Mouse (Mus musculus): ENCODE measurements around the gene Eef2.
A peak's percentile ranks its signal among the peaks of the same experiment; 100 is the strongest.
"Not testable (repeated sequence)": the region's sequence is repeated elsewhere in the genome, so short reads cannot be mapped to it uniquely, and the experiment has no call there.

The Eef2 gene

GRCm38 (mm10) chr10:81180946-81181345 is 4.5 kb downstream of the Eef2 start:
- DNase-seq (ENCODE audit: low spot score): no peak

- DNase-seq (ENCODE audit: low spot score): not testable (repeated sequence)
Observed at GRCm38 (mm10) chr10:81181860-81182259, 5.4 kb downstream of the Eef2 start.

GRCm38 (mm10) chr10:81182336-81183333 is 6.2 kb downstream of the Eef2 start, which contains the start of gene Dapk3:
TSS of gene Dapk3 (plus strand) at chr10:81183005.
- peak; percentile 98 for DNase-seq (ENCODE audit: low spot score)

GRCm38 (mm10) chr10:81183805-81184204 is 7.4 kb downstream of the Eef2 start, which contains the start of gene 4930442H23Rik:
TSS of gene 4930442H23Rik (minus strand) at chr10:81183849.
- no peak for DNase-seq (ENCODE audit: low spot score)

GRCm38 (mm10) chr10:81184765-81185164 is 8.3 kb downstream of the Eef2 start:
- no peak for DNase-seq (ENCODE audit: low spot score)

- DNase-seq (ENCODE audit: low spot score): no peak
Observed at GRCm38 (mm10) chr10:81187161-81187560, 10.7 kb downstream of the Eef2 start.

GRCm38 (mm10) chr10:81189821-81190220 is 13.4 kb downstream of the Eef2 start:
- no peak for DNase-seq (ENCODE audit: low spot score)

- no peak for DNase-seq (ENCODE audit: low spot score)
Observed at GRCm38 (mm10) chr10:81190236-81190911, 13.9 kb downstream of the Eef2 start.

- DNase-seq (ENCODE audit: low spot score): no peak
Observed at GRCm38 (mm10) chr10:81190912-81191321, 14.5 kb downstream of the Eef2 start.

- DNase-seq (ENCODE audit: low spot score): no peak
Observed at GRCm38 (mm10) chr10:81191342-81191982, 15.0 kb downstream of the Eef2 start.

- peak; percentile 89 for DNase-seq (ENCODE audit: low spot score)
Observed at GRCm38 (mm10) chr10:81192270-81192967, 16.0 kb downstream of the Eef2 start.

- no peak for DNase-seq (ENCODE audit: low spot score)
Observed at GRCm38 (mm10) chr10:81192968-81193501, 16.6 kb downstream of the Eef2 start.

GRCm38 (mm10) chr10:81193991-81194774 is 17.8 kb downstream of the Eef2 start:
- DNase-seq (ENCODE audit: low spot score): no peak

- DNase-seq (ENCODE audit: low spot score): no peak
Observed at GRCm38 (mm10) chr10:81195300-81195699, 18.9 kb downstream of the Eef2 start.

GRCm38 (mm10) chr10:81196470-81197065 is 20.1 kb downstream of the Eef2 start:
- no peak for DNase-seq (ENCODE audit: low spot score)

- no peak for DNase-seq (ENCODE audit: low spot score)
Observed at GRCm38 (mm10) chr10:81197305-81197704, 20.9 kb downstream of the Eef2 start.

- peak; percentile 79 for DNase-seq (ENCODE audit: low spot score)
Observed at GRCm38 (mm10) chr10:81198230-81198629, 21.8 kb downstream of the Eef2 start.

- DNase-seq (ENCODE audit: low spot score): no peak
Observed at GRCm38 (mm10) chr10:81198990-81199389, 22.6 kb downstream of the Eef2 start.

- no peak for DNase-seq (ENCODE audit: low spot score)
Observed at GRCm38 (mm10) chr10:81200141-81200540, 23.7 kb downstream of the Eef2 start.

Measured in layer of hippocampus, adult 11-12 months (tissue).